Mouse (Mus musculus): ENCODE measurements around the gene Ptprn2. TPM values are rescaled to one million over a fixed set of nuclear protein-coding genes. Genes with fewer than 3 reads are reported as not detected.

Gene Ptprn2
- polyA plus RNA-seq, 1 experiment, result 0.40 TPM

DNA sequence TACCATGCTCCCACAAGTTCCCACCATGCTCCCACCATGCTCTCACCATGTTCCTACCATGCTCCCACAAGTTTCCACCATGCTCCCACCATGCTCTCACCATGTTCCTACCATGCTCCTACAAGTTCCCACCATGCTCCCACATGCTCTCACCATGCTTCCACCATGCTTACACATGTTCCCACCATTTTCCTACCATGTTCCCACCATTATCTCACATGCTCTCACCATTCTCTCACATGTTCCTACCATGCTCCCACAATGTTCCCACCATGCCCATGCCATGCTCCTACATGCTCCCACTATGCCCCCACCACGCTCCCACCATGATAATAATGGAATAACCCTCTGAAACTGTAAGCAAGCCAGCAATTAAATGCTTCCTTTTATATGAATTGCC, 495.8 kb downstream of the Ptprn2 start:
- TF ChIP-seq CTCF (IDR thresholded peaks at IDR 0.05; ENCODE audit: control insufficient read depth, insufficient read depth, insufficient replicate concordance, low read depth, low read length) (no peak), POLR2A (IDR thresholded peaks at IDR 0.05; ENCODE audit: control insufficient read depth, low read depth, low read length) (no peak)
- Histone ChIP-seq H3K27ac (ENCODE audit: control insufficient read depth, insufficient read depth, low read depth, low read length) (no peak overlapping the region), H3K4me3 (ENCODE audit: control insufficient read depth, low read depth, low read length) (no peak overlapping the region), H3K36me3 (ENCODE audit: control insufficient read depth, insufficient read depth, low read length) (no peaks in the 10 kb centered on the region), H3K4me1 (ENCODE audit: control insufficient read depth, insufficient read depth, low read length) (no peaks in the 10 kb centered on the region), H3K27me3 (ENCODE audit: control insufficient read depth, insufficient read depth, low read length) (no peaks in the 10 kb centered on the region)

GRCm38 (mm10) chr12:116989144-116989543, 503.6 kb downstream of the Ptprn2 start:
- H3K27me3 ChIP-seq (ENCODE audit: control insufficient read depth, insufficient read depth, low read length), result no peaks in the 10 kb centered on the region

DNA sequence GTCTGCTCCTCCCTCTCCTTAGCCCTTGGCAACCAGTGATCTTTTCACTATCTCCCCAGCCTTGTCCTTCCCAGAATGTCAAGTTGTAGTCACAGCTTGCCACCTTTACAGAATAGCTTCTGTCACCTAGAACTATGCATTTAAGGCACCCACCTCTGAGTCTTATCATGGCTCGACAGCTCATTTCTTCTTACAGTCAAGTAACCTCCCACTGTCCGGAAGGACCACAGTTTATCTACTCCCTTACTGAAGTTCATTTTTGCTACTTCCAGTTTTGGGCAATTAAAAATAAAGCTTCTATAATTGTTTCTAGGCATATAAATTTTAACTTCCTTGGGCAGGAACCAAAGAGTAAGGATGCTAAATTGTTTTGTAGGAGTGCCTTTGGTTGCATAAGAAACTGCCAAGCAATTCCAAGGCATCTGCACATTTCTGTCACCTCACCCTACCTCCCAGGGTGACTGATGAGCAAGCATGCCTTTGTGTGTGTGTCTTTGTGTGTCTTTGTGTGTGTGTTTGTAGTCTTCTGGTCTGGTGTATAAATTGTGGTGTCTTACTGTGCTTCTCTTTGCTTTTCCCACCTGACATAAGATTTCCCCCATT, 516.1 kb downstream of the Ptprn2 start:
- H3K27me3 ChIP-seq (ENCODE audit: control insufficient read depth, insufficient read depth, low read length), result no peaks in the 10 kb centered on the region
- TF ChIP-seq CTCF (IDR thresholded peaks at IDR 0.05; ENCODE audit: control insufficient read depth, insufficient read depth, insufficient replicate concordance, low read depth, low read length), result no peak
- TF ChIP-seq POLR2A (IDR thresholded peaks at IDR 0.05; ENCODE audit: control insufficient read depth, low read depth, low read length), result no peak
- no peak overlapping the region for H3K27ac ChIP-seq (ENCODE audit: control insufficient read depth, insufficient read depth, low read depth, low read length)
- H3K4me1 ChIP-seq (ENCODE audit: control insufficient read depth, insufficient read depth, low read length), result no peaks in the 10 kb centered on the region
- H3K4me3 ChIP-seq (ENCODE audit: control insufficient read depth, low read depth, low read length), result no peak overlapping the region
- H3K36me3 ChIP-seq (ENCODE audit: control insufficient read depth, insufficient read depth, low read length), result no peaks in the 10 kb centered on the region

More at GRCm38 (mm10) chr12:116989144-116989543, 503.6 kb downstream of the Ptprn2 start:
- TF ChIP-seq CTCF (IDR thresholded peaks at IDR 0.05; ENCODE audit: control insufficient read depth, insufficient read depth, insufficient replicate concordance, low read depth, low read length), result no peak
- no peak for TF ChIP-seq POLR2A (IDR thresholded peaks at IDR 0.05; ENCODE audit: control insufficient read depth, low read depth, low read length)
- H3K36me3 ChIP-seq (ENCODE audit: control insufficient read depth, insufficient read depth, low read length), result no peaks in the 10 kb centered on the region
- no peaks in the 10 kb centered on the region for H3K4me1 ChIP-seq (ENCODE audit: control insufficient read depth, insufficient read depth, low read length)
- no peak overlapping the region for H3K27ac ChIP-seq (ENCODE audit: control insufficient read depth, insufficient read depth, low read depth, low read length)
- H3K4me3 ChIP-seq (ENCODE audit: control insufficient read depth, low read depth, low read length), result no peak overlapping the region

- H3K27me3 ChIP-seq (ENCODE audit: control insufficient read depth, insufficient read depth, low read length), result no peaks in the 10 kb centered on the region
- no peaks in the 10 kb centered on the region for H3K36me3 ChIP-seq (ENCODE audit: control insufficient read depth, insufficient read depth, low read length)
- no peak overlapping the region; the same call in 1 of the 2 replicates for H3K4me3 ChIP-seq (ENCODE audit: control insufficient read depth, low read depth, low read length)
- TF ChIP-seq CTCF (IDR thresholded peaks at IDR 0.05; ENCODE audit: control insufficient read depth, insufficient read depth, insufficient replicate concordance, low read depth, low read length) (no peak), POLR2A (IDR thresholded peaks at IDR 0.05; ENCODE audit: control insufficient read depth, low read depth, low read length) (no peak)
- no peak overlapping the region for H3K27ac ChIP-seq (ENCODE audit: control insufficient read depth, insufficient read depth, low read depth, low read length)
- H3K4me1 ChIP-seq (ENCODE audit: control insufficient read depth, insufficient read depth, low read length), result no peaks in the 10 kb centered on the region
These were observed 531.5 kb downstream of the Ptprn2 start for GRCm38 (mm10) chr12:117016753-117017595.

DNA sequence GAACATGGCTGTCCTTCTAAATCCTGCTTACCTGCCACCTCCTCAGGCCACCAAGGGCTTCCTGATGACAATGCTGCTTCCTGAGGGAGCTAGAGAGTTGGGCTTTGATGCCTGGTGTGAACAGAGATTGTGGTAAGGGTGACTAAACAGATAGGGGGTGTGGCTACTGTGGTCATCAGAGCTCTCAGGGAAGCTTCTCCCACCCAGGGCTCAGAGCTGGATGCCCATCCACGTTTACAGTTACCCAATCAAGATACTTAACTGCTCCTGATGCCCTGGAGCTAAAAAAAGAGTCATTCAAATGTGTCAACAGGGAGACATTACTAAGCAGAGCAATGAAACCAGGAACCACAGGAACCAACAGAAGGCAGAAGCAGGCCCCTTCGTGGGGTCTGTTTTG, 532.4 kb downstream of the Ptprn2 start:
- H3K36me3 ChIP-seq (ENCODE audit: control insufficient read depth, insufficient read depth, low read length), result no peaks in the 10 kb centered on the region
- TF ChIP-seq CTCF (IDR thresholded peaks at IDR 0.05; ENCODE audit: control insufficient read depth, insufficient read depth, insufficient replicate concordance, low read depth, low read length) (no peak), POLR2A (IDR thresholded peaks at IDR 0.05; ENCODE audit: control insufficient read depth, low read depth, low read length) (no peak)
- H3K27ac ChIP-seq (ENCODE audit: control insufficient read depth, insufficient read depth, low read depth, low read length), result no peak overlapping the region
- H3K27me3 ChIP-seq (ENCODE audit: control insufficient read depth, insufficient read depth, low read length), result no peaks in the 10 kb centered on the region
- no peaks in the 10 kb centered on the region for H3K4me1 ChIP-seq (ENCODE audit: control insufficient read depth, insufficient read depth, low read length)
- H3K4me3 ChIP-seq (ENCODE audit: control insufficient read depth, low read depth, low read length), result peak overlapping the region; percentile 10

DNA sequence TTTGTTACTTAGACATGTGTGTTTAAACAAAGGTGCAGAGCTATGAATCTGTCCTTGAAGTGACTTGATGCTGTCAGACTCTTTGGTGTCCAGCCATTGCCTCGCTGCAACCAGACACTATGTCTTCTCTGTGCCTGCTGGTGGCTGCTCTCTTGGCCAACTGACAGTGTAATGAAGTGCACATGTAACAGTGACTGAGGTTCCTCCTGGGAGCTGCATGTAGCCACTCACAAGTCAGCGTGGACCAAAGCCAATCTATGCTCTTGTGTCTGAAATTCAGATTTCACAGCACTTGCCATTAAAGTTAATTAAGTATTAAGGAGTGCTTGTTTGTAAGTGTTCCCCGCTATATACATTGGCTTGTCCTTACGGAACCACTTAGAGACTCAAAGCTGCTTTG, 537.7 kb downstream of the Ptprn2 start:
- Histone ChIP-seq H3K36me3 (ENCODE audit: control insufficient read depth, insufficient read depth, low read length) (no peaks in the 10 kb centered on the region), H3K27ac (ENCODE audit: control insufficient read depth, insufficient read depth, low read depth, low read length) (no peak overlapping the region), H3K27me3 (ENCODE audit: control insufficient read depth, insufficient read depth, low read length) (no peaks in the 10 kb centered on the region), H3K4me1 (ENCODE audit: control insufficient read depth, insufficient read depth, low read length) (no peaks in the 10 kb centered on the region), H3K4me3 (ENCODE audit: control insufficient read depth, low read depth, low read length) (no peak overlapping the region)
- no peak for TF ChIP-seq POLR2A (IDR thresholded peaks at IDR 0.05; ENCODE audit: control insufficient read depth, low read depth, low read length)
- TF ChIP-seq CTCF (IDR thresholded peaks at IDR 0.05; ENCODE audit: control insufficient read depth, insufficient read depth, insufficient replicate concordance, low read depth, low read length), result no peak

GRCm38 (mm10) chr12:117024916-117025315, 539.4 kb downstream of the Ptprn2 start:
- no peaks in the 10 kb centered on the region for H3K36me3 ChIP-seq (ENCODE audit: control insufficient read depth, insufficient read depth, low read length)
- no peak for TF ChIP-seq POLR2A (IDR thresholded peaks at IDR 0.05; ENCODE audit: control insufficient read depth, low read depth, low read length)
- TF ChIP-seq CTCF (IDR thresholded peaks at IDR 0.05; ENCODE audit: control insufficient read depth, insufficient read depth, insufficient replicate concordance, low read depth, low read length), result no peak
- H3K27me3 ChIP-seq (ENCODE audit: control insufficient read depth, insufficient read depth, low read length), result no peaks in the 10 kb centered on the region
- H3K4me1 ChIP-seq (ENCODE audit: control insufficient read depth, insufficient read depth, low read length), result no peaks in the 10 kb centered on the region
- H3K4me3 ChIP-seq (ENCODE audit: control insufficient read depth, low read depth, low read length), result no peak overlapping the region
- H3K27ac ChIP-seq (ENCODE audit: control insufficient read depth, insufficient read depth, low read depth, low read length), result no peak overlapping the region
